Mouse (Mus musculus): ENCODE measurements around the gene Hint1. TPM values are rescaled to one million over a fixed set of nuclear protein-coding genes. Genes with fewer than 3 reads are reported as not detected.
A peak's percentile ranks its signal among the peaks of the same experiment; 100 is the strongest.
"Not testable (repeated sequence)": the region's sequence is repeated elsewhere in the genome, so short reads cannot be mapped to it uniquely, and the experiment has no call there.

The Hint1 gene
- total RNA-seq, 2 experiments from 2014 or later, result 293 to 310 TPM

DNA sequence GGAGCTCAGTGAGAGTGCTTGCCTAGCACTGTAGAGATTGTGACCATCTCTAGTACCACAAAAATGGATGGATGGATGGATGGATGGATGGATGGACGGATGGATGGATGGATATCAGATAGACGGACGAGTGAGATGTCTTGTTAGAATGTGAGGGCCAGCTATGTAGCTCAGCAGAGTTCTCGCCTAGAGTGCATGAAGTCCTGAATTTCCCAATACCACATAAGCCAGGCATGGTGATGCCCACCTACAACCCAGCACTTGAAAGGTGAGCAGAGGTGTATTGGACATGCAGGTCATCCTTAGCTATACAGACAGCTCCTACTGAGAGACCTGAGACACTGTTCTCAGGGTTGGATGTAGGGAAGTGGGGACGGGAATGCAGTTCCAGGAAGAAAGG, 25.2 kb downstream of the Hint1 start:
- DNase-seq (ENCODE audit: low spot score in 2 of 2), result no peak

DNA sequence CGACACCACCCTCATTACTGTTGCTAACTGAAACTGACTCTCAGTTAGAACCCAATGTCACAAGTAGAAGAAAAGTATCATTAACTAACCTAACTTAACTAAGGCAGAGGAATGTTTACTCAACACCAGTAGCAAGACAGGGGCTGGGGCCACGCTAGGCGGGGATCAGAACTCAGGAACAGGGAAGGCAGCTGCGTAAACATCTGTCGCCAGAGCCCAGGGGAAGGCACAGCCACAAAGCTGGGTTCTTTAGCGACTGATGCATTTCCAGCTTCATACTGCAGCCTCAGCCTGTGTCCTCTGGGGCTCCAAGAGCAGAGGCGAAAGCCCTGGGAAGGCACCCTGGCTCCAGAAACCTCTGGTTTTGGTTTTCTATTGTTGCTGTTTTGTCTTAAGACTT, 25.9 kb downstream of the Hint1 start:
- DNase-seq (ENCODE audit: low spot score in 2 of 2), result no peak

DNA sequence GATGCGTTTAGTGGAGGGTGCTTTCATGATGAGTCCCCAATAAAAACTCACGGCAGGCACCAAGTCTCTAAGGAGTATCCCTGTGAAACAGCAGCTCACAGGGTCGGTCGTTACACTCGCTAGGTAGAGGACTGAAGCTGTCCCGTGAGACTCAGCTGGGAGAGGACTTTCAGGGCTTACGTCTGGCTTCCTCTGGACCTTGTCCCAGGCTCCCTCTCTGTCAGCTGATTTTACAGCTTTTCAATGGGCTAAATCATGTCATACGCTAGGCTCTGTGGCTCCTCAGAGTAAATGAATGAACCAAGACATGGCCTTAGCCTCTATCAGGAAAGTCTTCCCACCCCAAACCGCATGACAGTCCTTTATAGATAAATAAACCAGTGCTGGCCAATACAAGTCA, 28.4 kb downstream of the Hint1 start:
- no peak for DNase-seq (ENCODE audit: low spot score in 2 of 2)

DNA sequence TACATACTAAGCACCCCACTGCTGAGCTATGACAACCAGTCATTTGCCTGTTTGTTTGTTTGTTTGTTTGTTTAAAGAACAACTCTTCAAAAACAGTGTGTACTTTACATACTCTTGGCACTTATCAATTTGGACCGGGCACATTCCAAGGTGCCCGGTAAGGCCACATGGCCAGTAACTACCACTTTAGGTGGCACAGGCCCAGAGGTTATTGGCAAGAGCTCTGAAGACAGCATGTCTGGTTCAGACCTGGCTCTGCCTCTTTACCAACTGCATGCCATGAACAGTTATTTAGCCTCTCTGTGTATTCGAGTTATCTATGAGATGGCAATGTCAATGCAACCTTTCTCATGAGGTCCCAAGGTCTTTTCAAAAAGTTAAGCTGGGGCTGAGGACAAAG, 30.5 kb downstream of the Hint1 start:
- not testable (repeated sequence) for DNase-seq (ENCODE audit: low spot score in 2 of 2)

DNA sequence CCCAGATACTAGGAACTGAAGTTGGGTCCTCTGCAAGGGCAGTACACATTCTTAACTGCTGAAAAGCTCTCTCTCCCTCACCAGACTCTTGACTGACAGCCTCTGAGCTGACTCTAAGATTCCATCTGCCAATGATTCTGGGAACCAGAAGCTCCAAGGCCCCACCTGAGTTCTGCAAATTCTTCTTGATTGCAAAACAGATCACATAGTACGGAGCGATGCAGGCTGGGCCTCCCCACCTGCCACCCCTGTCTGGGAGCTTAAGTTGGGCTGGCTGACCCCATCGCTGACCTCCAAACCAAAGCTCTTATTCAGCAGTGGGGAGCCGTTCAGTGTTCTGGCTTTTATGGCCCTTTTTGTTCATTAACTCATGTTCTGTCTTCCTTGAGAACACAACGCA, 31.3 kb downstream of the Hint1 start:
- DNase-seq (ENCODE audit: low spot score in 2 of 2), result no peak

DNA sequence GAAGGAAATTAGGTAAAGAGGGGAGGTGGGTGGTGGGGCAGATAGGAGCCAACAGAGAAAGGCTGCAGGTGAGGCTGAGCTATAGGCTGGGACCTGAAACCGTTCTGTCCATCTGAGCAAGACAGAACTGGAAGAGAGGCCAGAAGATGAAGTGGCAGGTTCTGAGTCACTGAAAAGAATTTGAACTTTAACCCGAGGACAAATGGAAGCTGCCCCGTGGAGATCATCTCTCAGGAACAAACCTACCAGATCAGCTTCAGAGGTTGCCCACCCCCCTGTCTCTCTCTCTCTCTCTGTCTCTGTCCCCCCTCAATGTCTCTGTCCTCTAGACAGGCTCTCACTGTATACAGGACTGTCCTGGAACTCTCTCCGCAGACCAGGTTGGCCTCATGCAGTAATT, 33.5 kb downstream of the Hint1 start:
- DNase-seq (ENCODE audit: low spot score in 2 of 2), result no peak

DNA sequence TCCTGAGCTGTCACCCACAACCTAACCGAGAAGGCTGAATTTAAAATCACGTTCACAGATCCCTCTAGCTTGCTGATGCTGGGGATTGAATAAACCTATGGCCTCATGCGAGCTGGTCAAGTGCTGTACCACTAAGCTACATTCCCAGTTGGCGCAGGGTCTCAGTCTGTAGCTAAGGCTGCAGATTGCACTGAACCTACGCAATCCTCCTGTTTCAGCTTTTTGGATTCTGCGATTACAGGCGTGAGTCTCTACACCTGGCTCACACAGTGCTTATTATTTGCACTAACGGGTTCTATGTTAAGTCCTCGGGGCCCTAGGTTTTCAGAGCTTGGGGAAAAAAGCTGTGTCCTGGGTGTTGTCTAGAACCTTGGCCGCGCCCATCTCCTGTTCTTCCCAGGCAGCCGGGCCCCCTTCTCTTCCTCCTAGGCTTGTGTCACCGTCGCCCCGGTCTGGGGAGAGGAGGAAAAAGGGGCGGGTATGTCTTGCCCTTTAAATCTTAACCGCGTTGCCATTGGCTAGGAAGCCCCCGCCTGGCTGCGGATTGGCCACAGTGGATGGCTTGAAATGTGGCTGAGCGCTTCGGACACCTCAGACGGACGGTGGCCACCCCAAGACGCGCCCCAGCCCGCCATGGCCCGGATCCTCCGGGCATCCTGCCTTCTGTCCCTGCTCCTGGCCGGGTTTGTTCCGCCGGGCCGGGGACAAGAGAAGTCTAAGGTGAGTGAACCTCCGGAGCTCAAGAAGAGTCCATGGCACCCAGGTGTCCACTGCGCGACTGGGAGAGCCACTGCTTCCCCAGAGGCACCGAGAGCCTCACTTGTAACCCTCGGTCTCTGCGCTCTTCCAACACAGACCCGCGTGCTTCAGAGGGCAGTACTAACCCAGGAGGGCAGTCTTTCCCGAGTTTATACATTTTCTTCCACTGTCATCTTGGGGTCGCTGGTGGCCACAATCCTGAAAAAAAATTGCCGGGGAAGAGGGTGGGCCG, 36.4 kb downstream of the Hint1 start, which contains the start of gene Gpx3:
Gpx3 (plus strand) TSS at position 121 of the 991 bp plus-strand sequence.
- DNase-seq (ENCODE audit: low spot score in 2 of 2), result peak; percentile 26 to 47

DNA sequence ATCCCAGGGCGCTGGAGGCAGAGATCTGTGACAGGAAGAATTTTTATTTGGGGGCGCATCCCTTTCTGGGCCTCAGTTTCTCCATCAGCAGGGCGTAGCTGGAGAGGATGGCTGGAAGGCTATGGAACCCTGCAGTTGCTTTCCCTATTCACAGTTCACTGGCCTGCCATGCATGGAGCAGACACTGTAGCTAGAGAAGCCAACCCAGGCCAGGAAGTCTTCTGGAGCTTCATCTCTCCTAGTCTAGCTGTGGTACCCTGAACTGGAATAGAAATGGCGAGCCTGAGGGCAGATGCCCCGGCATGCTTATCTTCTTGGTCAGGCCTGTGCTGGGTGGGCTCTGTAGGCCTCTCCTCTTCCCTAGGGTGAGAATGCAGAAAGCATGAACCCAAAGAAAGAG, 37.2 kb downstream of the Hint1 start:
- DNase-seq (ENCODE audit: low spot score in 2 of 2), result no peak

DNA sequence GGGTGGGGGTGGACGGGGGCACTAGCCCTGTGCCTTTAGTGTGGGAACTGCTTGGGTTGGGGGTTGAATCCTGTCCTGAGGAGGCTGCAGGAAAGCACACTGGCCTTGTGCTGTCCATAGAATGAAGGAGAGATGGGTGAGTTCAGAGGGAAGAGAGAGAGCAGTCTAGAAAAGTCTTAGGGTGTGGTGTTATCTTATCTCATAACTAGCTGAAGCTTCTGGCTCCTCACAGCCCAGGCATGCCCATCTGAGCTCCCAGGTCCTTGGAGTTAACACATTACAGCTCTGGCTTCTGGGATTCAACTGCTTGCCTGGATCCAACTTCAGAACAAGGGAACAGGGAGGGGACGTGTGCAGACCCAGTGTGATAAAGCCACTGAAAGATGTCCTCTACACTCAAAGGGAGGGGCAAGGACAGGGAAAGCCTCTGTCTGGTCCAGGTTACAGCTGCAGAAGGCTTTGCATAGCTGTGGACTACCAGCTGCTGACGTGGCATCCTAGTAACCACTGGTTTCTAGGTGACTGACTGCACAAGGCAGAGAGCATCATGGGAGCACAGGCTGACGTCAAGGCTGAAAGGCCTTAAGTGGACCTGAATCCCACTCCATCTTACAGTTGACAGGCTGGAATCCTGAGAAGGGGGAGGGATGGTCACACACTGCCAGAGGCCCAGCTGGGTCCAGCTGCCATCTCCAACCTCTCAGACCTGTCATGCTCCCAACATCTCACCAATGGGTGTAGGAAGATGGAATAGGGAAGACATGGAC, 37.9 kb downstream of the Hint1 start:
- no peak for DNase-seq (ENCODE audit: low spot score in 2 of 2)

DNA sequence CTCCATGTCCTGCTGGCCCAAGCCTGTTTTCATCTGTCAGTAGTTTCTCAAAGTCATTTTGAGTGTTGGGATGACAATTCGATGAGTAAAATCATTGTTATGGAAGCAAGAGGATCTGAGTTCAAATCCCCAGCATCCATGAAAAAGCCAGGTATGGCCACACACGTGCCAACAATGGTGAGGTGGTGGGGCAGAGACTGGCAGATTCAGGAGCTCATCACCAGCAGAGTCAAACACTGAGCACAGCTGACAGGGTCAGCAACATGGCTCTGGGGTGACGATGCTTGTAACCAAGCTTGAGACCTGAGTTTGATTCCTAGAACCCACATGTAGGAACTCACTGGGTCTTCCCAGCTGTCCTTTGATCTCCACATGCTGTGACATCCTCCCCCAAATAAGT, 38.9 kb downstream of the Hint1 start:
- DNase-seq (ENCODE audit: low spot score in 2 of 2), result no peak

DNA sequence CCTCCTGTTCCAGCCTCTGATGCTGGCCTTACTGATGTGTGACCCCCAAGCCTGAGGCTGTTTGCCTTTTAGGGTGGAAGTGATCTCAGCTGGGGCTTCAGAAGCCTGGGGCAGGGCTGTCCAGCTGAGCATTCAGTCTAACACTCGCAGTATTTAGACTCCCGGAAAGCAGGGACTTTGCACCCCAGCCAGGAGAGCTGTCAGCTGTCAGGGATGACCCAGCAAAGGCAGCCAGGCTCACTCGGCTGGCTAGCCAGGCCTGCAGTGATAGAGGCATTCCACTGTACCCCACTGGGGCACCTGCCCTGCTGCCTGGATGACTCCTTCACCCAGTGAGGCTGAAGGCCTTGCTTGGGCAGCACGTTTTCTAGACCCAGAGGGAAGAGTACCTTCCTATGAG, 39.7 kb downstream of the Hint1 start:
- no peak for DNase-seq (ENCODE audit: low spot score in 2 of 2)

DNA sequence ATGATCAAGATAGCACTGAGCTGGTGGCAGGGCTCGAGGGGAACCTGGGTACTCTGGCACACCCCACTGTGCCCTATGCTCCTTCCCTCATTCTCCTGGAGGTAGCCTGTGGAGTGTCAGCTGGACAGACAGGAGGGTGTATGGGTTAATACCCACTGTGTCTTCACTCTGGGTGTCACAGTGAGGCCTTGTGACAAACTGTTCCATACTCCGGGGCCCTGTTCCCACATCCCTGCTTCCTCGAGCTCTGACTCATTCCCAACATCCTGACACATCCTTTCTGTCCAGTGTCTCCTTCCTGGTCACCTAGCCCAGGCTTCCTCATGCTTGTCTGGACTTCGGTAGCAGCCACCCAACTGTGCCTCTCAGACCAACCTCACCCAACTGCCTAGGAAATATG, 40.3 kb downstream of the Hint1 start:
- no peak for DNase-seq (ENCODE audit: low spot score in 2 of 2)

DNA sequence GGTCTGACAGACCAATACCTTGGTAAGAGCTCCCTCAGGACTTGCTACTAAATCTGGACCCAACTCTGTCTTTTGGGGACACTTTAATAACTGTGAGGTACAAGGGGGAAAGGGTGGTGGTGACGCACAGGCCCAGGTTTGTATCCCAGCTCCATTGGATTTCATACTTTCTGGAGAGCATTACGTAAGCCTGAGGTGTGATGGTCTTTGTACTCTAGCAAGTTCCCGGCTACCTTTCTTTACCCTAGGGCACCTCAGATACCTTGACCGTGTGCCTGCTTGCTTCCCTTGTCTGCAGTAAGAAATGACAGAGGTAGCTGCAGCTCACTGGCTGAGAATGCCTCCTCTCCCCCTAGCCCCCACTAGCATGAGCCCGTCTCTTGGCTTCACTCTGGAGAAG, 41.1 kb downstream of the Hint1 start:
- no peak for DNase-seq (ENCODE audit: low spot score in 2 of 2)

DNA sequence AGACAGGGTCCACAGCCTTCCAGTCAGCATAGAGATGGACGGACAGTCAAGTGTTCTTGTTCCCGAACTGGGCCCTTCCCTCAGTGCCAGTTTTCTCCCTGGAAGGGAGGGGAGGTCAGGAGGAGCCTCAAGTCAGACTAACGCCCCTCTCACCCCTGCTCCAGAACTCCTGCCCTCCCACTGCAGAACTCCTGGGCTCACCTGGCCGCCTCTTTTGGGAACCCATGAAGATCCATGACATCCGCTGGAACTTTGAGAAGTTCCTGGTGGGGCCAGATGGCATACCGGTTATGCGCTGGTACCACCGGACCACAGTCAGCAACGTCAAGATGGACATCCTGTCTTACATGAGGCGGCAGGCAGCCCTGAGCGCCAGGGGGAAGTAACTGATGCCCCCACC, 43.1 kb downstream of the Hint1 start:
- no peak for DNase-seq (ENCODE audit: low spot score in 2 of 2)

DNA sequence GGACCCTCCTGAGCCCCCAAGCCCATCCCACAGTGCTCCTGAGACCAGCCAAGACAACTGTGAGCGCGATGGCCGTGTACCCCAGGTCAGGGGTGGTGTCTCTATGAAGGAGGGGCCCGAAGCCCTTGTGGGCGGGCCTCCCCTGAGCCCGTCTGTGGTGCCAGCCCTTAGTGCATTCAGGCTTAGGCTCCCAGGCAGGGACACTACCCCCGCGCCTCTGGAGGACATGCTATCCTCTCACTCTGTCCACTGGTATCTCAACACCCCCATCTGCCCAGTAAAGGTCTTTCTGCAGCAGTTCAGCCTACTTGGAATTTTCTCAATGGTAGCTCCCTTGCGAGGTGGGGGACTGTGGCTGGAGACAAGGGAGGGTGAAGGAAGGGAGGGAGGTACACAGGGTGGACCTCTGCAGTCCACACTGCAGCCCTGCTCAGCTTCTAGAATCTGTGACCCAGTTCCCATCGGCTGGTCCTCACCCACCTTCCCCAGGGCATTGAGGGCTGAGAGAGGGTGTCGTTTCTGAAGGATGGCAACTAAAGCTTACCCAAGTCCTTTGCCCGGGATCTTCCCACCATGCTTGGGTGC, 44.0 kb downstream of the Hint1 start:
- no peak for DNase-seq (ENCODE audit: low spot score in 2 of 2)

DNA sequence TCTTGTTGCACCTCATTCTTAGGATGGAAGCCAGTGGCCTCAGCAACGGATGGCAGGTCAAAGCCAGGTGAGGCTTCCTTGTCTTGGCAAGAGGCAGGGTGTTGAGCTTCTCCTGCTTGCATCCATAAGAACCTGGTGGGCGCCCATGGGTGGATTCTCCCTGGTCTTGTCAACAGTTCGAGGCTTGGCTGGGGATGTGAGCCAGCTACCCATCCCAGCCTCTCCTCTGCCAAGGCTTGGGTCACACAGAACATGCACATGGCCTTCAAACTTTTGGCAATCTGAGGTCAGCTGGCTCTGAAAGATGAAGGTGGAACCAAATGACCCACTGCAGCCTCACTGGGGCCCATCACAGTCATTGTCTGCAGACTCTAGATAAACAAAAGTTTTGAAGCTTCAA, 45.0 kb downstream of the Hint1 start:
- no peak for DNase-seq (ENCODE audit: low spot score in 2 of 2)

DNA sequence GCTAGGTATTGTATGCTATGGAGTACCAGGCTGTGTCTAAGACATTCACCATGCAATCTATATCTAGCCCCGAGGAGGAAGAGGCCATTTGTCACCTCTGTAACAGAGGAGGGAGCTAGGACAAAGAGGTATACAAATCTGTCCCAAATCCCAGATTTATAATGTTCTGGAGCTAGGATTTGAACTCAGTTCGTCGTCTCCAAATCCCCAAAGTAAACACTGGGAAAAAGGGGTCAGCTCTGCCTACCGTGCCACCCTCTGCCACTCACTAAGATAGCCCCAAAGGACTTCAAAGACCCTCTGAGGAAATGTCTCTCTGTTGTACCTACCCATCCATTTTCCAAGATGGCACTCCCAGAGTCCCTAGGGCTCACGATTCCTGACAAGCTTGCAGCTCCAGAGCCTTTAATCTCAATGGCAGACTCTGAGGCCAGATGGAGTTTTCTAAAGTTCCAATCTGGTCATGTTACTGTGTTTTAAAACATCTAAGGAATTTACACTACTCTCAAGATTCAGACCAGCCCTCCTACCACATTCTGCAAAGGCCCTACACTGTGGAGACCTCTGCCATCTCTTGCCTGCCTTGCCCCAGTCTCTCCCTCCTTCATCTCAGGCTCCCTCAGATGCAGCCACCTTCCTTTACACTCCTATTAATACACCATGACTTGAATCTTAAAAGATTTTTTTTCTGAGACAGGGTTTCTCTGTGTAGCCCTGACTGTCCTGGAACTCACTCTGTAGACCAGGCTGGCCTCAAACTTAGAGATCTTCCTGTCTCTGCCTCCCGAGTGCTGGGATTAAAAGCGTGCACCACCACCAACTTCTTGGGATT, 45.7 kb downstream of the Hint1 start:
- no peak for DNase-seq (ENCODE audit: low spot score in 2 of 2)

DNA sequence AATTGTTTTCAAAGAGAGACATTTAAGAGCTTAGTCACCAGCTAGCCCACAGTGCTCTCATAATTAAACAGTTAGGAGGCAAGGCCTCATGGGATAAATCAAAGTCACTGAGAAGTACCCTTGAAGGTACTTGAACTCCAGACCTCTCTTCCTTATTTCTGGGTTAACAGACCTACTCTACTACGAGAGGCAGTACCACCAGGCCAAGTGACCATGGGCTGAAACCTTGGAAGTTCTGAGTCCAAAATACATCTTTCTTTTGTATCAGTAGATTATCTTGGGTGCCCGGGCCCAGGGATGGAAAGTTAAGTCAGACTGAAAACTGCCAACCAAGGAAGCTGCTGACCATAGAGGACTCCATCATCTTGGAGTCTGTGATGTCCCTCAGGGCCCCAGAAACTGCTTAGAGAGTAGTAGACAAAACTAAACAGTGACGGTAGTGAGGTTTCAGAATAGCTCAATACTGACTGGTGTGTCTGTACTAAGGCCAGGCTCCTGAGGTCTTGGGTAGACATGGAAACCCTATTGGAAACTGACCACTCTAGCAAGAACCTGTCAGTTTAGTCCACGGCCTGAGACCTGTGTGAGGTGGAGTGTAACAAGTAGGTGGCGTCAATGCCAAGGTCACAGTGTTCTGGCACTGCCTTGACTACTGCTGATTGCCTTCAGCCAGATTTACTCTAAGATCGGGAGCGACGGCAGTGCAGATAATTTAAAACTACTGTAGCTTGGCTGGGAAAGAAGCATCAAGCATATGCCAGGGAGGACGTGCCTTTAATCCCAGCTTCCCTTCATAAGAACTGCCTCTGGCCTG, 46.5 kb downstream of the Hint1 start:
- no peak for DNase-seq (ENCODE audit: low spot score in 2 of 2)

DNA sequence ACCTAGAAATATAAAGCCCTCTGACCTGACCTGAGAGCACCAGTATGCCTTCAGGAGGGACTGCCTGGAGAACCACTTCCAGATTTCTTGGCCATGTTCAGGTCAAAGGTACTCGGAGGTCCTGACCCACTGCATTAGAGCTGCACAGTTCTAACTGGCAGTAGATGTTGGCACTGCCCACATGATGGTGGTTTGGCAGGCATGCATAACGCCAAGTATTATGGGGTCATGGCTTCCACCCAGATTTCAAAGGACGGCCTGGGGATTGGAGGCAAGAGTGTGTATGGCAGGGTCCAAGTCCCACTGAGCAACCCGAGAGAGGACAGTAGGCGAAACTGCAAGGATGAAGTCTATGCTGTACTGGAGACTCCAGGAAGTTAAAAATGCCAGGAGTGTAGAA, 47.7 kb downstream of the Hint1 start:
- DNase-seq (ENCODE audit: low spot score in 2 of 2), result no peak

DNA sequence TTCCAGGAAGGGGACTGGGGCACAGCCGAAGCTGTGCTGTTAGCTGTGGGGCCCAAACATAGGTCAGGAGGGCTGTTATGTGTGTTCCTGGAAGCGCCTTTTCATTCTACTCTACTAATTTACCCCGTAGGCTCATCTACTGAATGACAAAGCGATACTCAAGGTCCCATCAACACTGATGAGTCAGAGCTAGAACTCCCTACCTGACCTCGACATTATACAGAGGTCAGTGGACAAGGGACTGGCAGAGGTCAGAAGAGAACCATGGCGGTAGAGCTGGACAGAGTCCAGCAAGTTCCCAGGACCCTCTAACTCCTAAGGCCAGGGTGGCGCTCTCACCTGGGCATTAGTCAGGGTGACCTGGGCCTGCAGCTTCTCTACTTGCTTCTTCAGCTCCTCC, 51.3 kb downstream of the Hint1 start:
- no peak for DNase-seq (ENCODE audit: low spot score in 2 of 2)

Measured in layer of hippocampus, postnatal 14 days (tissue).